ENCODE assay signal across 8 mouse cellular contexts in genomic region chr11:77790286-77790685, GRCm38 (mm10). TPM values are rescaled to one million over a fixed set of nuclear protein-coding genes. Genes with fewer than 3 reads are reported as not detected.
DNase-seq lines count a peak whose midpoint lies in the region; ATAC-seq and TF ChIP-seq lines count a peak whose summit lies in the region.

No protein-coding gene starts in this region.

- ATAC-seq in midbrain, embryonic 13.5 days, result no peak

- no peaks in the 10 kb centered on the region for H3K27me3 ChIP-seq in hindbrain, embryonic 10.5 days (ENCODE audit: insufficient read depth, poor library complexity, severe bottlenecking)
- no peaks in the 10 kb centered on the region for H3K27me3 ChIP-seq in midbrain, embryonic 13.5 days

- TF ChIP-seq CTCF in gastrocnemius, adult 2 months (IDR thresholded peaks at IDR 0.05), result no peak
- TF ChIP-seq CTCF in bone marrow, adult 2 months (IDR thresholded peaks at IDR 0.05; ENCODE audit: control insufficient read depth, insufficient read depth, low read length), result no peak

- DNase-seq in gastrocnemius, adult 2 months, result no peak
- no peak for DNase-seq in gastrocnemius, postnatal 4 days (ENCODE audit: low spot score in 2 of 2)
- DNase-seq in hindbrain, embryonic 10.5 days (ENCODE audit: low spot score), result no peak
- DNase-seq in embryo, embryonic 10 days (ENCODE audit: low spot score), result no peak
- no peak for DNase-seq in left cerebral cortex, adult 18-20 months (ENCODE audit: low spot score in 2 of 2)
- DNase-seq in urinary bladder, postnatal 4 days (ENCODE audit: low spot score in 2 of 2), result no peak

- H3K9me3 ChIP-seq in hindbrain, embryonic 10.5 days, result no peaks in the 10 kb centered on the region
- no peaks in the 10 kb centered on the region for H3K9me3 ChIP-seq in midbrain, embryonic 13.5 days

- no peak for TF ChIP-seq POLR2A in bone marrow, adult 2 months (IDR thresholded peaks at IDR 0.05; ENCODE audit: borderline replicate concordance, control insufficient read depth, low read depth, low read length)

- H3K9ac ChIP-seq in midbrain, embryonic 13.5 days (replicated peaks), result 0 out of 2 replicates have a peak overlapping the region, but pooled peaks have one; percentile 24

- H3K36me3 ChIP-seq in hindbrain, embryonic 10.5 days, result peaks cover 9% of the 10 kb centered on the region; the same call in 1 of the 2 replicates
- H3K36me3 ChIP-seq in midbrain, embryonic 13.5 days, result no peaks in the 10 kb centered on the region

- H3K4me2 ChIP-seq in midbrain, embryonic 13.5 days (replicated peaks), result no peak overlapping the region

- peak overlapping the region; percentile 89 for H3K27ac ChIP-seq in gastrocnemius, adult 2 months
- peak overlapping the region; percentile 44 for H3K27ac ChIP-seq in bone marrow, adult 2 months (ENCODE audit: control insufficient read depth, insufficient read depth, low read depth, low read length, poor library complexity)
- H3K27ac ChIP-seq in hindbrain, embryonic 10.5 days, result peak overlapping the region; percentile 74
- peak overlapping the region; percentile 51 for H3K27ac ChIP-seq in midbrain, embryonic 13.5 days

- intact Hi-C loops in gastrocnemius, adult 2 months (cut with DNase I), result loop anchor here (10.0 kb wide), 1 partner anchor 275 kb away; the partner anchor contains the start of genes Abhd15, Gm10392 and Trp53i13

- H3K4me3 ChIP-seq in gastrocnemius, adult 2 months, result no peak overlapping the region
- no peak overlapping the region for H3K4me3 ChIP-seq in bone marrow, adult 2 months (replicated peaks; ENCODE audit: control insufficient read depth, low read depth, low read length)
- H3K4me3 ChIP-seq in hindbrain, embryonic 10.5 days, result no peak overlapping the region
- no peak overlapping the region for H3K4me3 ChIP-seq in midbrain, embryonic 13.5 days (replicated peaks)

- H3K4me1 ChIP-seq in bone marrow, adult 2 months (ENCODE audit: control insufficient read depth, insufficient read depth, low read length), result peaks cover 10% of the 10 kb centered on the region
- peaks cover 54% of the 10 kb centered on the region for H3K4me1 ChIP-seq in hindbrain, embryonic 10.5 days (replicated peaks)
- peaks cover 56% of the 10 kb centered on the region for H3K4me1 ChIP-seq in midbrain, embryonic 13.5 days (replicated peaks)

- WGBS in bone marrow, adult 2 months, result 18% methylated on average over 9 of the region's 9 CpGs
- 54% methylated on average over 9 of the region's 9 CpGs for WGBS in hindbrain, embryonic 10.5 days
- WGBS in midbrain, embryonic 13.5 days, result 57% methylated on average over 9 of the region's 9 CpGs

RNA-seq across cellular contexts. Expression of gene Gm10277, which starts 2.7 kb away (rescaled TPM):
- total RNA-seq in gastrocnemius, adult 2 months (2021), result not detected
- total RNA-seq in gastrocnemius, postnatal 4 days (2021), result not detected
- polyA plus RNA-seq in bone marrow, adult 2 months (2011; ENCODE audit: insufficient read depth, insufficient read length, low replicate concordance, missing spikeins), result not detected in 2 replicates
- polyA plus RNA-seq in hindbrain, embryonic 10.5 days (2016; fragmentation: Nextera tagmentation; extraction: Ambion mirVana), result 1.5 and 2.0 TPM in 2 replicates
- polyA plus RNA-seq in midbrain, embryonic 13.5 days (2015; fragmentation: Nextera tagmentation; extraction: Ambion mirVana), result 2.9 and 3.4 TPM in 2 replicates
- not detected for total RNA-seq in left cerebral cortex, adult 18-20 months (2021)

RNA-seq across cellular contexts. Expression of gene Myo18a, which starts 27.2 kb away (rescaled TPM):
- total RNA-seq in gastrocnemius, adult 2 months (2021), result 100 to 1,000 TPM; 345 to 399 TPM
- total RNA-seq in gastrocnemius, postnatal 4 days (2021), result 100 to 1,000 TPM; 261 to 280 TPM
- 29.5 and 74.6 TPM in 2 replicates for polyA plus RNA-seq in bone marrow, adult 2 months (2011; ENCODE audit: insufficient read depth, insufficient read length, low replicate concordance, missing spikeins)
- polyA plus RNA-seq in hindbrain, embryonic 10.5 days (2016; fragmentation: Nextera tagmentation; extraction: Ambion mirVana), result 29.7 and 32.9 TPM in 2 replicates
- polyA plus RNA-seq in midbrain, embryonic 13.5 days (2015; fragmentation: Nextera tagmentation; extraction: Ambion mirVana), result 53.2 and 54.4 TPM in 2 replicates
- total RNA-seq in left cerebral cortex, adult 18-20 months (2021), result 100 to 1,000 TPM; 132 to 140 TPM
